Mouse (Mus musculus) liver, postnatal 0 days (tissue): ENCODE results near the gene Gemin4. TPM values are rescaled to one million over a fixed set of nuclear protein-coding genes. Genes with fewer than 3 reads are reported as not detected.

ENCODE experiments used
- ATAC-seq: fragments of 200-750 bp; cut with Nextera tagmentation; 2 replicates; pipeline ENCODE4 v1.8.0; 2017; ENCODE audit warnings: mild to moderate bottlenecking, moderate library complexity
- DNase-seq: peaks from one replicate; pipeline ENCODE4 v3.0.0-alpha.2; 2016
- H3K27ac ChIP-seq: fragments of 300-500 bp; sonication (generic); 2 replicates; pipeline ENCODE4 v1.5.1; 2014; ENCODE audit warnings: antibody characterized with exemption, moderate library complexity, mild to moderate bottlenecking, low read depth
- H3K27me3 ChIP-seq: fragments of 300-500 bp; sonication (generic); 2 replicates; pipeline ENCODE4 v1.6.1; 2014; ENCODE audit warnings: low read length, control low read depth, mixed read lengths; ENCODE audit not compliant: insufficient read depth
- H3K36me3 ChIP-seq: fragments of 300-500 bp; sonication (generic); replicated peaks from 2 replicates; pipeline ENCODE4 v1.6.1; 2014; ENCODE audit warnings: mild to moderate bottlenecking, control low read depth, low read length, moderate library complexity, mixed read lengths; ENCODE audit not compliant: insufficient read depth
- H3K4me1 ChIP-seq: fragments of 300-500 bp; sonication (generic); 2 replicates; pipeline ENCODE4 v1.6.1; 2014; ENCODE audit warnings: antibody characterized with exemption, mild to moderate bottlenecking, control low read depth; ENCODE audit not compliant: insufficient read depth
- H3K4me2 ChIP-seq: fragments of 300-500 bp; sonication (generic); 2 replicates; pipeline ENCODE4 v1.6.1; 2014; ENCODE audit warnings: low read depth, mild to moderate bottlenecking, low read length, moderate library complexity, mixed read lengths
- H3K4me3 ChIP-seq: fragments of 300-500 bp; sonication (generic); 2 replicates; pipeline ENCODE4 v1.5.1; 2014; ENCODE audit warnings: low read depth, low read length
- H3K9ac ChIP-seq: fragments of 300-500 bp; sonication (generic); replicated peaks from 2 replicates; pipeline ENCODE4 v1.6.1; 2014; ENCODE audit warnings: mild to moderate bottlenecking, moderate library complexity
- H3K9me3 ChIP-seq: fragments of 300-500 bp; sonication (generic); 2 replicates; pipeline ENCODE4 v1.6.1; 2016; ENCODE audit warnings: mild to moderate bottlenecking, control low read depth, low read length, mixed read lengths
- CTCF ChIP-seq: sonication (generic); IDR thresholded peaks from 2 replicates; pipeline ENCODE4 v1.5.1; 2016; ENCODE audit warnings: antibody characterized with exemption, low read depth
- EP300 ChIP-seq: IDR thresholded peaks from 2 replicates; pipeline ENCODE4 v1.6.1; 2016; ENCODE audit warnings: antibody characterized with exemption, low read depth, mild to moderate bottlenecking
- WGBS: fragments of 180-500 bp; shearing (Covaris S2); extraction: QIAGEN DNeasy Blood & Tissue Kit; methylation state at CpG from one replicate; pipeline ENCODE4 v1.1.7; 2014; ENCODE audit not compliant: insufficient replicate concordance; 5-methylcytosine and 5-hydroxymethylcytosine counted together
- polyA plus RNA-seq: library from polyadenylated mRNA; unstranded; fragments of >200 nt; fragmentation: Nextera tagmentation; extraction: Ambion mirVana; gene quantifications from 2 replicates; pipeline ENCODE4 v1.2.1, GENCODE M21; 2015

Gene Gemin4
- polyA plus RNA-seq, 1 experiment from 2014 or later, result 9.5 TPM

DNA sequence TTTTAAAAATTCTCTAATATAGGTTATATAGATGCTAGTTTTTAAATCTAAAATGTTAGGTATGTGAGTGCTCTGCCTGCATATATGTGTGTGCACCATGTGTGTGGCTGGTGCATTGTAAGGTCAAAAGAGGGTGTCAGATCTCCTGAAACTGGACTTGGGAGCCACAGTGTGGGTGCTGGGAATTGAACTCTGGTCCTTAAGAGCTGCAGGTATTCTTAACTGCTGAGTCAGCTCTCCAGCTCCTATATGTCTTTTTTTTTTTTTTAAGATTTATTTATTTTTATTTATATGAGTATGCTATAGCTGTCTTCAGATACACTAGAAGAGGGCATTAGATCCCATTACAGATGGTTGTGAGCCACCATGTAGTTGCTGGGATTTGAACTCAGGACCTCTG, 29.0 kb upstream of the Gemin4 start:
- Histone ChIP-seq H3K4me1 (peaks cover 10% of the 10 kb centered on the region), H3K36me3 (peaks cover 13% of the 10 kb centered on the region), H3K9me3 (no peaks in the 10 kb centered on the region), H3K27ac (no peak overlapping the region), H3K27me3 (no peaks in the 10 kb centered on the region), H3K4me3 (no peak overlapping the region), H3K9ac (no peak overlapping the region), H3K4me2 (no peak overlapping the region)
- TF ChIP-seq EP300 (no peak), CTCF (no peak)
- no peak for DNase-seq
- ATAC-seq, result no peak

DNA sequence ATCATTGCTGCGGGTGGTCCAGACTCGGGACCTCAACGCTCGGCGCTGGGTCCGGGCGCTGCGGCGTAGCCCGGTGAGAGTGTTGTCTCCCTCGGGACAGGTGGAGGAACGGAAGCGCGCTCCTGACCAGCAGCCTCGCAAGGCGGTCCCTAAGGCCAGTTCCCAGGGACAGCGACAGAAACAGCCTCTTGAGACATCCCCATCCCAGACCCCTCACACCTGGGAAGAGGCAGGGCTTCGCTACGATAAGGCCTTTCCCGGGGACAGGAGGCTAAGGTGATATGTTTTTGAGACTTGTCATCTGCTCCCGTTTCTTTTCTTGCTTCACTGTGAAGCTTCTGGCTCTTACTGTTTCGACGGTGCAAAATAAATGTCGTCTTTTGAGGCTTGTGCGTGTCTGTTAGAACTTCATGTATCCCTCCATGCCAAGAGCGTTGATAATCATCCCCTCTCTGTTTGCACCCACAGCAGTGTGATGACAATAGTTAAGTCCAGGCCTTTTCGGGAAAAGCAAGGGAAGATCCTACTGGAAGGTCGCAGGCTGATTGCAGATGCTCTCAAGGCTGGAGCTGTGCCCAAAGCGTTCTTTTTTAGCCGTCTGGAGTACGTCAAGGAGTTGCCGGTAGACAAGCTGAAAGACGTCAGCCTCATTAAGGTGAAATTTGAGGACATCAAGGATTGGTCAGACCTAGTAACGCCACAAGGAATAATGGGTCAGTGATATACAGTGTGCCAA, 26.5 kb upstream of the Gemin4 start:
- ATAC-seq, result peak; percentile 62
- Histone ChIP-seq H3K27ac (peak overlapping the region; percentile 35; the same call in 1 of the 2 replicates), H3K4me1 (peaks cover 10% of the 10 kb centered on the region), H3K27me3 (no peaks in the 10 kb centered on the region), H3K4me2 (peak overlapping the region; percentile 90), H3K9ac (peak overlapping the region; percentile 84), H3K4me3 (peak overlapping the region; percentile 75), H3K36me3 (peaks cover 9% of the 10 kb centered on the region; the same call in 1 of the 2 replicates), H3K9me3 (no peaks in the 10 kb centered on the region)
- DNase-seq, result no peak
- TF ChIP-seq EP300, result no peak
- no peak for TF ChIP-seq CTCF
- 3% methylated on average over 34 of the region's 34 CpGs for WGBS

DNA sequence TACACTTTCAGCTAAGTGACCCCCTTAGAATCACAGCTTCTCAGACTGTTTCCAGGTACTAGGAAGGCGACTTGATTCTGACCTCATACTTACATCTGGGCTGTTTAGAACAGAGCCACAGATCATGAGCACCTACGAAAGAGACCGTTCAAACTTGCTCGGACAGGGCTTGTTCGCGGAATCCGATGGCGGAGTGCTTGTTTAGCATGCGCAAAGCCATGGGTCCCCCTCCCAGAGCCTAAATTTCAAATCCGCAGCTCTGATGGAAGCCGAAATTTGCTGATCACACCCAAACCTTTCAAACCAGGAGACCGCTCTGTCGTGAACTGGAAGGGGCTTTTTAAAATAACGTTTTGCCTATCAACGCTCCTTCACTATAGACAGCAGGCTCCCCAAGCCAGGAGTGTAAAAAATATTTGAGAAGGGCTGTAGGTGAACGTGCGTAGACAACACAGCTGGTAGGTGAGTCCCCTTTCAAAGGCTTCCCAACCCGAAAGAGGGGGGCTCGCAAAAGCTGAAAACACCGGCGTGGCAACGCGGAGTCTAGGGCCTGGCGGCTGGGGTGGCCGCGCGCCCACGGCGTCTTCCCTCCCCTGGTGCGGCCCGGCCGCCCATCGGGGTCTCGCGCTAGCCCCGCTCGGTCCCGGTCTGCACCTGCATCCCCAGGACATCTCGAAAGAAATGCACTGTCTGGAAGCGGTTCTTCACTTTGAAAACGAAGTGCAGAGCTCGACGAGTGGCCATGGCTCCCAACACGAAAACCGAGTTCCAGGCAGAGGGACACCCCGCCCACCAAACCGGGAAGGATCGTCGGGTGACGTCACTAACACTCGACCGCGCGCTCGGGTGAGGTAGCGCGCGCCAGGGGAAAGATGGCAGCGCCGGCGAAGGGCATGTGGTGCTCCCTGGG, 25.7 kb upstream of the Gemin4 start, which contains the start of the genes Mrm3 and Glod4:
Mrm3 (plus strand) TSS at position 815 of the 910 bp plus-strand sequence.
Glod4 (minus strand) TSS at position 825 of the 910 bp plus-strand sequence.
- H3K9me3 ChIP-seq, result no peaks in the 10 kb centered on the region
- H3K36me3 ChIP-seq, result peaks cover 13% of the 10 kb centered on the region; the same call in 1 of the 2 replicates
- DNase-seq (peak; percentile 94), ATAC-seq (peak; percentile 96)
- peak within 1 kb of the TSS; percentile 84 for H3K9ac ChIP-seq
- under 1% methylated on average over 61 of the region's 61 CpGs for WGBS
- H3K4me3 ChIP-seq, result peak within 1 kb of the TSS; percentile 75
- peaks cover 10% of the 10 kb centered on the region for H3K4me1 ChIP-seq
- peak within 1 kb of the TSS; percentile 35; the same call in 1 of the 2 replicates for H3K27ac ChIP-seq
- TF ChIP-seq EP300 (no peak), CTCF (no peak)
- no peaks in the 10 kb centered on the region for H3K27me3 ChIP-seq
- peak within 1 kb of the TSS; percentile 90 for H3K4me2 ChIP-seq

DNA sequence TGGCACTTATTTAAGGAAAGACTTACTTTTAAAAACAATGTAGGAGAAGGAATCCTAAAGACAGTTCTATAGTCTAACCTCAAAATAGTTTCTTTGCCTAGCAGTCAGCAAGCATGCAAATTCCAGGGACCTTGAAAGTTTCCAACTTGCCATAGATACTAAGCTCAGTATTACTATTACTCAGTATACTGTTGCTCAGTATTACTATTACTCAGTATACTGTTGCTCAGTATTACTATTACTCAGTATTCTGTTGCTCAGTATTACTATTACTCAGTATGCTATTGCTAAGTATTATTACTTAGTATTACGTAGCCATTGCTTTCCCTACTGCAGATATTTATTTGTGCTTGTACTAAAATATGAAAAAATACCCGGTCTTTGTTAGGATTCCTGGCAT, 22.3 kb upstream of the Gemin4 start:
- H3K4me3 ChIP-seq, result no peak overlapping the region
- no peaks in the 10 kb centered on the region for H3K27me3 ChIP-seq
- no peak overlapping the region for H3K4me2 ChIP-seq
- H3K27ac ChIP-seq, result no peak overlapping the region
- peaks cover 18% of the 10 kb centered on the region for H3K36me3 ChIP-seq
- WGBS, result 82% methylated on average over 2 of the region's 2 CpGs
- H3K4me1 ChIP-seq, result peaks cover 10% of the 10 kb centered on the region
- no peak for TF ChIP-seq CTCF
- TF ChIP-seq EP300, result no peak
- H3K9ac ChIP-seq, result no peak overlapping the region
- H3K9me3 ChIP-seq, result no peaks in the 10 kb centered on the region
- no peak for DNase-seq
- ATAC-seq, result no peak

DNA sequence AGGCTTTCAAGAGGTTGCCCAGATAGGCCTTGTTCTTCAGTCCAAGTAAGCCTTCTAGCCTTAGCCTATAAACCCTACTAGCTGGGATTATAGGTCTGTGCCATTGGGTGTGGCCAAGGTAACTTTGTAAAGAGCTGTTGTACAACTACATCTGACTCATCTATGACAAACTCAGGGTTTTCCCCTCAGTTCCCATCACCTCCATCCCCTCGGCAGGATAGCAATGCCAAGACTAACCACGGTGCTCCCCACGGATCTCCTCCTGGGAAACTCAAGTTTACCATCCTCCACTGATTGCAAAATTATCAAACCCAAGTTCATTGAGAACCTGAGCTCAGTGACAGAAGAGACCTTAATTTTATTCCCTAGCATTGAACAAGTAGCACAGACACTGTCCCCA, 18.7 kb upstream of the Gemin4 start:
- 85% methylated on average over 3 of the region's 3 CpGs for WGBS
- H3K36me3 ChIP-seq, result peaks cover 44% of the 10 kb centered on the region
- no peak overlapping the region for H3K27ac ChIP-seq
- H3K27me3 ChIP-seq, result no peaks in the 10 kb centered on the region
- H3K4me2 ChIP-seq, result no peak overlapping the region
- TF ChIP-seq EP300, result no peak
- TF ChIP-seq CTCF, result no peak
- no peak for ATAC-seq
- H3K4me1 ChIP-seq, result no peaks in the 10 kb centered on the region
- no peak overlapping the region for H3K4me3 ChIP-seq
- no peak overlapping the region for H3K9ac ChIP-seq
- no peaks in the 10 kb centered on the region for H3K9me3 ChIP-seq
- no peak for DNase-seq

DNA sequence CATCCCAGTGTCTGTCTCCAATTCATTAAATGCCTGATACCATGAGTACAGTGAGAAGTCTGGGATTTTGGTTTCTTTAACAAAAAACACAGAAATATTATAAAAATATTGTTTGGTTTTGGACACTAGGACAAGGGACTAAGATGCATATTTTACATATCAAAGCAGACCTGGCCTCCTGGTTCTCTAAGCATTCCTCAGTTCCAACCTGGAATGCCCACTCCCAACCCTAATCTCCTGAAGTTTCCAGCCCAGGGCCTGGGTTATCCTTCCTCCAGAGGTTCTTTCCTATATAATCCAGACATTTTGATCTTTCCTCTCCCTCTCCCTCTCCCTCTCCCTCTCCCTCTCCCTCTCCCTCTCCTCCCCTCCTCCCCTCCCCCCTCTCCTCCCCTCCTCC, 7.6 kb upstream of the Gemin4 start:
- H3K36me3 ChIP-seq, result peaks cover 10% of the 10 kb centered on the region
- H3K27ac ChIP-seq, result no peak overlapping the region
- no peak for TF ChIP-seq CTCF
- no peak for TF ChIP-seq EP300
- DNase-seq, result no peak
- no peak overlapping the region for H3K9ac ChIP-seq
- H3K4me2 ChIP-seq, result no peak overlapping the region
- no peaks in the 10 kb centered on the region for H3K4me1 ChIP-seq
- H3K9me3 ChIP-seq, result no peaks in the 10 kb centered on the region
- H3K27me3 ChIP-seq, result no peaks in the 10 kb centered on the region
- H3K4me3 ChIP-seq, result no peak overlapping the region
- no peak for ATAC-seq
